Mouse (Mus musculus) olfactory bulb, adult 2 months (tissue): ENCODE results near the gene Malrd1.

ENCODE experiments used
- CTCF ChIP-seq: fragments of 200-500 bp; IDR thresholded peaks from 2 replicates; pipeline ENCODE4 v1.5.1; 2012; ENCODE audit warnings: low read depth, mild to moderate bottlenecking, low read length, moderate library complexity; ENCODE audit not compliant: insufficient read depth
- POLR2A ChIP-seq: fragments of 200-500 bp; IDR thresholded peaks from 2 replicates; pipeline ENCODE4 v1.6.1; 2012; ENCODE audit warnings: mild to moderate bottlenecking, low read depth, low read length, moderate library complexity; ENCODE audit not compliant: insufficient read depth

- TF ChIP-seq CTCF: no peak
- no peak for TF ChIP-seq POLR2A
These were observed 716.8 kb downstream of the Malrd1 start for GRCm38 (mm10) chr2:16243097-16243496.
